Mouse (Mus musculus) embryonic facial prominence, embryonic 14.5 days (tissue): Measurements from ENCODE around the gene Klk12. TPM values are rescaled to one million over a fixed set of nuclear protein-coding genes. Genes with fewer than 3 reads are reported as not detected.

ENCODE experiments used
- ATAC-seq: fragments of 200-750 bp; cut with Nextera tagmentation; 2 replicates; pipeline ENCODE4 v1.8.0; 2017; ENCODE audit warnings: low read depth, moderate number of reproducible peaks, moderate TSS enrichment
- DNase-seq: peaks from one replicate; pipeline ENCODE4 v3.0.0-alpha.2; 2015; ENCODE audit warnings: low spot score
- H3K27ac ChIP-seq: fragments of 300-500 bp; sonication (generic); replicated peaks from 2 replicates; pipeline ENCODE4 v1.5.1; 2014; ENCODE audit warnings: low read depth, mild to moderate bottlenecking, low read length, moderate library complexity
- H3K27me3 ChIP-seq: fragments of 300-500 bp; sonication (generic); replicated peaks from 2 replicates; pipeline ENCODE4 v1.6.1; 2014; ENCODE audit warnings: low read length; ENCODE audit not compliant: control insufficient read depth, insufficient read depth
- H3K36me3 ChIP-seq: fragments of 300-500 bp; sonication (generic); 2 replicates; pipeline ENCODE4 v1.6.1; 2014; ENCODE audit warnings: low read length, mixed read lengths; ENCODE audit not compliant: control insufficient read depth, insufficient read depth
- H3K4me1 ChIP-seq: fragments of 300-500 bp; sonication (generic); 2 replicates; pipeline ENCODE4 v1.6.1; 2014; ENCODE audit warnings: antibody characterized with exemption, low read length; ENCODE audit not compliant: control insufficient read depth, insufficient read depth
- H3K4me2 ChIP-seq: fragments of 300-500 bp; sonication (generic); 2 replicates; pipeline ENCODE4 v1.6.1; 2014; ENCODE audit warnings: low read depth, mild to moderate bottlenecking, low read length, moderate library complexity, mixed read lengths
- H3K4me3 ChIP-seq: fragments of 300-500 bp; sonication (generic); 2 replicates; pipeline ENCODE4 v1.5.1; 2014; ENCODE audit warnings: low read depth, mild to moderate bottlenecking, low read length
- H3K9ac ChIP-seq: fragments of 300-500 bp; sonication (generic); 2 replicates; pipeline ENCODE4 v1.6.1; 2014; ENCODE audit warnings: low read depth, mild to moderate bottlenecking, low read length, moderate library complexity, mixed read lengths
- H3K9me3 ChIP-seq: fragments of 300-500 bp; sonication (generic); 2 replicates; pipeline ENCODE4 v1.6.1; 2016; ENCODE audit warnings: low read length; ENCODE audit not compliant: control insufficient read depth
- WGBS: fragments of 180-500 bp; shearing (Covaris S2); extraction: QIAGEN DNeasy Blood & Tissue Kit; methylation state at CpG from one replicate; pipeline ENCODE4 v1.1.7; 2014; 5-methylcytosine and 5-hydroxymethylcytosine counted together
- polyA plus RNA-seq: library from polyadenylated mRNA; unstranded; fragments of >200 nt; fragmentation: Nextera tagmentation; extraction: Ambion mirVana; gene quantifications from 2 replicates; pipeline ENCODE4 v1.2.1, GENCODE M21; 2014

The Klk12 gene
- polyA plus RNA-seq, 1 experiment from 2014 or later, result 0.65 TPM

DNA sequence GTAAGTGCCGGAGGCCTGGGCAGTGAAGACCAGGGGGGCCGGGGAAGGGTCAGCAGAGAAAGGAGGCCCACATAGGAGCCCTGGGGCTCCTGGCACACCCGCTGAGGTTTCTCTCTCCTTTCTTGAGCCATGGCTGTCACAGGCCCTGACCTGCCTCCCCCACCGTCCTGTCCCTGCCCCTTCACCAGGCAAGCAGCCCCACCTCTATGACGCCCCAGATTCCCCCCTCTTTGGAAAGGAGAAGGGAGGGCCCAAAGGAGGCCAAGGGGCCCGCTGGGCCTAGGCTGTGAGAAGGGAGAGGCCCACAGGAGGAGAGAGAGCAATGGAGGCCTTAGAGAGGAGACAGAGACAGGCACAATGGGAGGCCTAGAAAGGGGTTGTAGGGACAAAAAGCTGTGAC lies 6.1 kb downstream of the Klk12 start:
- Histone ChIP-seq H3K4me2 (no peak overlapping the region), H3K27me3 (no peaks in the 10 kb centered on the region), H3K9ac (no peak overlapping the region; the same call in 1 of the 2 replicates), H3K4me3 (no peak overlapping the region), H3K36me3 (no peaks in the 10 kb centered on the region), H3K27ac (peak overlapping the region; percentile 65; the same call in 1 of the 2 replicates), H3K9me3 (no peaks in the 10 kb centered on the region), H3K4me1 (0 out of 2 replicates have a peak, but pooled peaks cover 2% of the 10 kb centered on the region)
- 39% methylated on average over 5 of the region's 6 CpGs for WGBS
- ATAC-seq, result peak; percentile 62
- no peak for DNase-seq

- Histone ChIP-seq H3K4me2 (no peak overlapping the region), H3K4me1 (0 out of 2 replicates have a peak, but pooled peaks cover 2% of the 10 kb centered on the region), H3K4me3 (no peak overlapping the region), H3K9ac (no peak overlapping the region), H3K27me3 (no peaks in the 10 kb centered on the region), H3K9me3 (no peaks in the 10 kb centered on the region), H3K27ac (no peak overlapping the region), H3K36me3 (no peaks in the 10 kb centered on the region)
- DNase-seq (no peak), ATAC-seq (peak; percentile 71)
- WGBS, result 49% methylated on average over 6 of the region's 7 CpGs
Observed at GRCm38 (mm10) chr7:43775311-43776057, 6.8 kb downstream of the Klk12 start.

DNA sequence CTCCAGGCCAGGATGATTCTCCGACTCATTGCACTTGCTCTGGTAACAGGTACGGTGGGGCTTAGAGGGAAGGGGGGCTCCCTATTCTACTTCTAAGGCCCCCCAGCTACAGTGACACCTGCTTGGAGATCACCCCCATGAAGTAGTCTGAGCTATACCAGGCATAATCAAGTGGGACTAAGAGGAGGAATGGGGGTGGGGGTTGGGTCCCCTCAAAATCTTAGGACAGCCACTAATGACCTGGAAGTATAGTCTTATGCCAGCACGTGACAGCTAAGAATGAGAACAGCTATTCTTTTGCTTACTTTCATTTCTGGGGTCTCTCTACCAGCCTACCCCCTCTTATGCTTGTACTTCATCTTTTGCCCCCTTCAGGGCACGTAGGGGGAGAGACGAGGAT lies 7.8 kb downstream of the Klk12 start:
- Histone ChIP-seq H3K4me2 (no peak overlapping the region), H3K4me1 (0 out of 2 replicates have a peak, but pooled peaks cover 2% of the 10 kb centered on the region), H3K9me3 (no peaks in the 10 kb centered on the region), H3K9ac (no peak overlapping the region), H3K4me3 (no peak overlapping the region), H3K36me3 (no peaks in the 10 kb centered on the region), H3K27me3 (no peaks in the 10 kb centered on the region), H3K27ac (no peak overlapping the region)
- no peak for ATAC-seq
- DNase-seq, result no peak
- WGBS, result 78% methylated on average over 5 of the region's 5 CpGs

DNA sequence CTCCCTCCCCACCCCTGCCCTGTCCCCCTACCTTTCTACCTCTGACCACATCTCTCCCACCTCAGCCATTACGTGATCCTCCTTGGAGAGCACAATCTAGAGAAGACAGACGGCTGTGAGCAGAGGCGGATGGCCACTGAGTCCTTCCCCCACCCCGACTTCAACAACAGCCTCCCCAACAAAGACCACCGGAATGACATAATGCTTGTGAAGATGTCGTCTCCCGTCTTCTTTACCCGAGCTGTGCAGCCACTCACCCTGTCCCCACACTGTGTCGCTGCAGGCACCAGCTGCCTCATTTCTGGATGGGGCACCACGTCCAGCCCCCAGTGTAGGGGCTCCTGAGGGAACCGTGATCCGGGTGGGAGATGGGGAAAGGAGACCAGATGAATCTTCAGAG lies 8.7 kb downstream of the Klk12 start:
- ATAC-seq, result no peak

DNA sequence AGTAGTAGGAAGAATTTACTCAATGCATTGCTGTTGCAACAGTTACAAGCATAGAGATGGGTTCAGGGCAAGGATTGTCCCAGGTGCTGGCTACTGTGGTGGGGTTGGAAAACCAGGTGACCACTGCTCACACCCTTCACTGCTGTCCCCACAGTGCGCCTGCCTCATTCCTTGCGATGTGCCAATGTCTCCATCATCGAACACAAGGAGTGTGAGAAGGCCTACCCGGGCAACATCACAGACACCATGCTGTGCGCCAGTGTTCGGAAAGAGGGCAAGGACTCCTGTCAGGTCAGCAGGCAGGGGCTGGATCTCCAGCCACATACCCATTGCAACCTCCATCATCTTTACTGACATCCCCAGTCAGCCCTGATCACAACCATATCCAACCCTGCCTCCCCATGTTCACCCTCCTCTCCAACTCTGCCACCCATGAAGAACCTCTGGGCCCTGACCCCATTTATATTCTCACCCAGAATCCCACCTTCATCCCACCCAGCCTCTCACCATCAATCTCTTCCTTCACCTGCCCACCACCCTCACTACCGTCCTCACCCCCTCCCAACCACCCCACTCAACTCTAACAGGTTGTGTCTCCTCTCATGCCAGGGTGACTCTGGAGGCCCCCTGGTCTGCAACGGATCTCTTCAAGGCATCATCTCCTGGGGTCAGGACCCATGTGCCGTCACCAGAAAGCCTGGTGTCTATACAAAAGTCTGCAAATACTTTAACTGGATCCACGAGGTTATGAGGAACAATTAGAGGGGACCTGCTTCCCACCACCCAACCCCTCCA lies 9.7 kb downstream of the Klk12 start:
- WGBS, result 86% methylated on average over 10 of the region's 10 CpGs
- ATAC-seq (no peak), DNase-seq (no peak)
- no peaks in the 10 kb centered on the region for H3K36me3 ChIP-seq
- no peaks in the 10 kb centered on the region for H3K9me3 ChIP-seq
- H3K4me2 ChIP-seq, result no peak overlapping the region
- no peak overlapping the region for H3K4me3 ChIP-seq
- H3K4me1 ChIP-seq, result 0 out of 2 replicates have a peak, but pooled peaks cover 2% of the 10 kb centered on the region
- H3K27me3 ChIP-seq, result peaks cover 5% of the 10 kb centered on the region; the same call in 1 of the 2 replicates
- no peak overlapping the region for H3K9ac ChIP-seq
- H3K27ac ChIP-seq, result no peak overlapping the region

More for the DNA sequence above, 8.7 kb downstream of the Klk12 start:
- Histone ChIP-seq H3K27ac (no peak overlapping the region), H3K36me3 (no peaks in the 10 kb centered on the region), H3K4me1 (0 out of 2 replicates have a peak, but pooled peaks cover 2% of the 10 kb centered on the region), H3K9ac (no peak overlapping the region), H3K4me3 (no peak overlapping the region), H3K4me2 (no peak overlapping the region), H3K9me3 (no peaks in the 10 kb centered on the region), H3K27me3 (no peaks in the 10 kb centered on the region)
- WGBS, result 83% methylated on average over 12 of the region's 12 CpGs
- no peak for DNase-seq

DNA sequence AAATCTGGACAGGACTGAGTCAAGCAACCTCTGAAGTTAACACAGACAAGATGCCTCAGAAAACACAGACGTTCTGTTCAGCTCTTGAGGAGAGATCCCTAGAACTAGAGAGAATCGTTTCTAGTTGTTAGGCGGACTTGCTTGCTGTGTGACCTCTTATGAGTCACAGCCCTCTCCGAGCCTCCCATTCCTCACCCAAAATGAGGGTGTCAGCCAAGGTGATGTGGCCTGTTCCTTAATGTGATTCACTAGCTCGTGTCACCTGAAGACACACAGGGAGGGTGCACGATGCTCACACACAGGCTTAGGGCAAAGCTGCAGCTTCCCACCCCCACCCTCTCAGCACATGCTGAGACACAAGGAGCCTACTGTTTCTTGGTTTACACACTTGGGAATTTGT lies 11.5 kb downstream of the Klk12 start:
- Histone ChIP-seq H3K9me3 (no peaks in the 10 kb centered on the region), H3K36me3 (no peaks in the 10 kb centered on the region), H3K27ac (no peak overlapping the region), H3K4me1 (no peaks in the 10 kb centered on the region), H3K4me3 (no peak overlapping the region), H3K4me2 (no peak overlapping the region), H3K9ac (no peak overlapping the region), H3K27me3 (peaks cover 8% of the 10 kb centered on the region; the same call in 1 of the 2 replicates)
- WGBS, result 48% methylated on average over 5 of the region's 6 CpGs
- no peak for ATAC-seq
- no peak for DNase-seq

DNA sequence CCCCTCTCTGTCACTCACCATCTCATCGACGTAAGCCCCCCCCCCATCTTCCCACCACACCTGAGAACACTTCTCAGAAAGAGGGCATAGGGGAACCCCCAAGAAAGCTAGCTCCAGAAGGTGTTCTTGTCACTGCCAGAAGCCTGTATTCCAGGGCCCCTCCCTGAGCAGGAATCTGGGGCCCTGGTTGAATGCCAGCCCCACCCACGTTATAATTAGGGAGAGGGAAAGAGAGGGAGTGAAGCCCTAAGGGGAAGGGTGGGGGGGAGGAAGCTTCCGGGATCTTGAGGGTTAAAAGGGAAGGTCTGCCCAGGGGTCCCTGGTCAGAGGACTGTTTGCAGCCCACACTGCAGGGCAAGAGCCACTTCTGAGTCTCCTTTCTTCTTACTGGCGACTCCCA lies 12.0 kb downstream of the Klk12 start, which contains the start of gene Klk10:
TSS of gene Klk10 (plus strand) at position 290 of the 400 bp plus-strand sequence.
- 32% methylated on average over 5 of the region's 5 CpGs for WGBS
- DNase-seq, result no peak
- no peak within 1 kb of the TSS for H3K4me2 ChIP-seq
- H3K36me3 ChIP-seq, result no peaks in the 10 kb centered on the region
- H3K27ac ChIP-seq, result no peak within 1 kb of the TSS
- ATAC-seq, result no peak
- H3K4me3 ChIP-seq, result no peak within 1 kb of the TSS
- H3K4me1 ChIP-seq, result no peaks in the 10 kb centered on the region
- H3K9ac ChIP-seq, result no peak within 1 kb of the TSS
- H3K9me3 ChIP-seq, result no peaks in the 10 kb centered on the region
- peaks cover 8% of the 10 kb centered on the region; the same call in 1 of the 2 replicates for H3K27me3 ChIP-seq

GRCm38 (mm10) chr7:43781541-43781940 lies 12.8 kb downstream of the Klk12 start:
- Histone ChIP-seq H3K9me3 (no peaks in the 10 kb centered on the region), H3K27me3 (peaks cover 8% of the 10 kb centered on the region; the same call in 1 of the 2 replicates), H3K27ac (no peak overlapping the region), H3K4me2 (no peak overlapping the region), H3K4me1 (no peaks in the 10 kb centered on the region), H3K9ac (no peak overlapping the region), H3K36me3 (no peaks in the 10 kb centered on the region), H3K4me3 (no peak overlapping the region)
- DNase-seq, result no peak
- 82% methylated on average over 10 of the region's 11 CpGs for WGBS
- ATAC-seq, result no peak
